Mouse (Mus musculus): ENCODE measurements around the gene Ndufs4. TPM values are rescaled to one million over a fixed set of nuclear protein-coding genes. Genes with fewer than 3 reads are reported as not detected.
"Not testable (repeated sequence)": the region's sequence is repeated elsewhere in the genome, so short reads cannot be mapped to it uniquely, and the experiment has no call there.

The Ndufs4 gene
- total RNA-seq, 2 experiments from 2014 or later, result 175 to 198 TPM

- DNase-seq (ENCODE audit: low spot score in 2 of 2), result no peak
Measured at GRCm38 (mm10) chr13:114344220-114344973, 43.7 kb downstream of the Ndufs4 start.

- no peak for DNase-seq (ENCODE audit: low spot score in 2 of 2)
Measured at GRCm38 (mm10) chr13:114343001-114343400, 45.1 kb downstream of the Ndufs4 start.

- DNase-seq (ENCODE audit: low spot score in 2 of 2), result no peak
Measured at GRCm38 (mm10) chr13:114319835-114320389, 68.1 kb downstream of the Ndufs4 start.

GRCm38 (mm10) chr13:114319136-114319535, 68.9 kb downstream of the Ndufs4 start:
- no peak for DNase-seq (ENCODE audit: low spot score in 2 of 2)

GRCm38 (mm10) chr13:114315374-114315773, 72.7 kb downstream of the Ndufs4 start:
- no peak for DNase-seq (ENCODE audit: low spot score in 2 of 2)

GRCm38 (mm10) chr13:114314953-114315352, 73.1 kb downstream of the Ndufs4 start:
- DNase-seq (ENCODE audit: low spot score in 2 of 2), result no peak

- no peak for DNase-seq (ENCODE audit: low spot score in 2 of 2)
Measured at GRCm38 (mm10) chr13:114310591-114310990, 77.5 kb downstream of the Ndufs4 start.

GRCm38 (mm10) chr13:114304684-114305083, 83.4 kb downstream of the Ndufs4 start:
- DNase-seq (ENCODE audit: low spot score in 2 of 2), result no peak

- no peak for DNase-seq (ENCODE audit: low spot score in 2 of 2)
Measured at GRCm38 (mm10) chr13:114303466-114304175, 84.4 kb downstream of the Ndufs4 start.

GRCm38 (mm10) chr13:114297761-114298160, 90.3 kb downstream of the Ndufs4 start:
- DNase-seq (ENCODE audit: low spot score in 2 of 2), result no peak

GRCm38 (mm10) chr13:114296556-114296955, 91.5 kb downstream of the Ndufs4 start:
- DNase-seq (ENCODE audit: low spot score in 2 of 2), result no peak

- no peak for DNase-seq (ENCODE audit: low spot score in 2 of 2)
Measured at GRCm38 (mm10) chr13:114289411-114289810, 98.6 kb downstream of the Ndufs4 start.

GRCm38 (mm10) chr13:114288511-114288910, 99.5 kb downstream of the Ndufs4 start:
- DNase-seq (ENCODE audit: low spot score in 2 of 2), result no peak

GRCm38 (mm10) chr13:114278690-114279089, 109.4 kb downstream of the Ndufs4 start:
- not testable (repeated sequence) for DNase-seq (ENCODE audit: low spot score in 2 of 2)

- no peak for DNase-seq (ENCODE audit: low spot score in 2 of 2)
Measured at GRCm38 (mm10) chr13:114277277-114277676, 110.8 kb downstream of the Ndufs4 start.

GRCm38 (mm10) chr13:114271410-114272105, 116.5 kb downstream of the Ndufs4 start:
- DNase-seq (ENCODE audit: low spot score in 2 of 2), result no peak

- no peak for DNase-seq (ENCODE audit: low spot score in 2 of 2)
Measured at GRCm38 (mm10) chr13:114267741-114268140, 120.3 kb downstream of the Ndufs4 start.

GRCm38 (mm10) chr13:114260486-114261205, 127.4 kb downstream of the Ndufs4 start:
- DNase-seq (ENCODE audit: low spot score in 2 of 2), result no peak

- DNase-seq (ENCODE audit: low spot score in 2 of 2), result no peak
Measured at GRCm38 (mm10) chr13:114254697-114255096, 133.4 kb downstream of the Ndufs4 start.
